Mouse (Mus musculus) stomach, postnatal 0 days (tissue): Measurements from ENCODE around the gene Carmil1. TPM values are rescaled to one million over a fixed set of nuclear protein-coding genes. Genes with fewer than 3 reads are reported as not detected.

Experiments
- ATAC-seq: fragments of 200-750 bp; cut with Nextera tagmentation; 2 replicates; pipeline ENCODE4 v1.8.0; 2017; ENCODE audit not compliant: low FRiP score, low TSS enrichment
- DNase-seq: peaks from one replicate; pipeline ENCODE4 v3.0.0-alpha.2; 2016; ENCODE audit warnings: low spot score
- H3K27ac ChIP-seq: fragments of 300-500 bp; sonication (generic); replicated peaks from 2 replicates; pipeline ENCODE4 v1.5.1; 2014; ENCODE audit warnings: mild to moderate bottlenecking, control low read depth
- H3K27me3 ChIP-seq: fragments of 300-500 bp; sonication (generic); 2 replicates; pipeline ENCODE4 v1.6.1; 2014; ENCODE audit warnings: low read length; ENCODE audit not compliant: control insufficient read depth, insufficient read depth
- H3K36me3 ChIP-seq: fragments of 300-500 bp; sonication (generic); 2 replicates; pipeline ENCODE4 v1.6.1; 2014; ENCODE audit warnings: low read length, mixed read lengths; ENCODE audit not compliant: control insufficient read depth, insufficient read depth
- H3K4me1 ChIP-seq: fragments of 300-500 bp; sonication (generic); replicated peaks from 2 replicates; pipeline ENCODE4 v1.6.1; 2014; ENCODE audit warnings: antibody characterized with exemption; ENCODE audit not compliant: control insufficient read depth, insufficient read depth
- H3K4me2 ChIP-seq: fragments of 300-500 bp; sonication (generic); replicated peaks from 2 replicates; pipeline ENCODE4 v1.6.1; 2014; ENCODE audit warnings: low read depth, mild to moderate bottlenecking, control low read depth, moderate library complexity
- H3K4me3 ChIP-seq: fragments of 300-500 bp; sonication (generic); 2 replicates; pipeline ENCODE4 v1.5.1; 2014; ENCODE audit warnings: low read depth, low read length, control low read depth
- H3K9ac ChIP-seq: fragments of 300-500 bp; sonication (generic); 2 replicates; pipeline ENCODE4 v1.6.1; 2014; ENCODE audit warnings: mild to moderate bottlenecking, low read length, control low read depth, mixed read lengths
- H3K9me3 ChIP-seq: fragments of 300-500 bp; sonication (generic); 2 replicates; pipeline ENCODE4 v1.6.1; 2016; ENCODE audit warnings: low read length; ENCODE audit not compliant: control insufficient read depth
- CTCF ChIP-seq: IDR thresholded peaks from 2 replicates; pipeline ENCODE4 v1.5.1; 2016; ENCODE audit warnings: antibody characterized with exemption, low read depth, mild to moderate bottlenecking, moderate library complexity
- EP300 ChIP-seq: optimal IDR thresholded peaks from 2 replicates; pipeline ENCODE3; 2016; ENCODE audit warnings: antibody characterized with exemption
- WGBS: fragments of 180-500 bp; shearing (Covaris S2); extraction: QIAGEN DNeasy Blood & Tissue Kit; methylation state at CpG from one replicate; pipeline ENCODE4 v1.1.7; 2014; 5-methylcytosine and 5-hydroxymethylcytosine counted together
- polyA plus RNA-seq: library from polyadenylated mRNA; unstranded; fragments of >200 nt; fragmentation: Nextera tagmentation; extraction: Ambion mirVana; gene quantifications from 2 replicates; pipeline ENCODE4 v1.2.1, GENCODE M21; 2015

Carmil1 gene
- polyA plus RNA-seq, 1 experiment from 2014 or later, result 17.8 TPM

- ATAC-seq (no peak), DNase-seq (no peak)
- Histone ChIP-seq H3K4me1 (no peaks in the 10 kb centered on the region), H3K9ac (no peak overlapping the region), H3K9me3 (no peaks in the 10 kb centered on the region), H3K36me3 (0 out of 2 replicates have a peak, but pooled peaks cover 4% of the 10 kb centered on the region), H3K4me3 (no peak overlapping the region), H3K27me3 (no peaks in the 10 kb centered on the region), H3K27ac (no peak overlapping the region), H3K4me2 (no peak overlapping the region)
- 80% methylated on average over 7 of the region's 7 CpGs for WGBS
- TF ChIP-seq CTCF (no peak), EP300 (no peak)
Measured at GRCm38 (mm10) chr13:24040221-24040620, 240.4 kb downstream of the Carmil1 start.

- ATAC-seq, result no peak
- Histone ChIP-seq H3K4me1 (no peaks in the 10 kb centered on the region), H3K9me3 (no peaks in the 10 kb centered on the region), H3K27ac (no peak overlapping the region), H3K4me2 (no peak overlapping the region), H3K4me3 (no peak overlapping the region), H3K27me3 (no peaks in the 10 kb centered on the region), H3K9ac (no peak overlapping the region), H3K36me3 (no peaks in the 10 kb centered on the region)
- TF ChIP-seq EP300 (no peak), CTCF (no peak)
- 71% methylated on average over 3 of the region's 3 CpGs for WGBS
- no peak for DNase-seq
Measured at GRCm38 (mm10) chr13:24037502-24037901, 243.1 kb downstream of the Carmil1 start.

GRCm38 (mm10) chr13:24036150-24036549 is 244.4 kb downstream of the Carmil1 start:
- no peaks in the 10 kb centered on the region for H3K27me3 ChIP-seq
- H3K9me3 ChIP-seq, result no peaks in the 10 kb centered on the region
- no peaks in the 10 kb centered on the region for H3K4me1 ChIP-seq
- H3K27ac ChIP-seq, result no peak overlapping the region
- no peak for TF ChIP-seq CTCF
- TF ChIP-seq EP300, result no peak
- H3K9ac ChIP-seq, result no peak overlapping the region
- WGBS, result 82% methylated on average over 18 of the region's 18 CpGs
- no peak overlapping the region for H3K4me3 ChIP-seq
- DNase-seq, result no peak
- no peak overlapping the region for H3K4me2 ChIP-seq
- no peaks in the 10 kb centered on the region for H3K36me3 ChIP-seq
- no peak for ATAC-seq

GRCm38 (mm10) chr13:24027191-24028170 is 253.1 kb downstream of the Carmil1 start:
- no peak overlapping the region; the same call in 1 of the 2 replicates for H3K27ac ChIP-seq
- no peaks in the 10 kb centered on the region for H3K4me1 ChIP-seq
- no peaks in the 10 kb centered on the region for H3K36me3 ChIP-seq
- H3K9ac ChIP-seq, result no peak overlapping the region
- H3K9me3 ChIP-seq, result no peaks in the 10 kb centered on the region
- no peak overlapping the region for H3K4me2 ChIP-seq
- DNase-seq, result no peak
- ATAC-seq, result no peak
- H3K4me3 ChIP-seq, result no peak overlapping the region
- TF ChIP-seq CTCF, result peak; percentile 67
- no peak for TF ChIP-seq EP300
- WGBS, result 66% methylated on average over 5 of the region's 5 CpGs
- no peaks in the 10 kb centered on the region for H3K27me3 ChIP-seq

- Histone ChIP-seq H3K27me3 (no peaks in the 10 kb centered on the region), H3K9me3 (no peaks in the 10 kb centered on the region), H3K36me3 (no peaks in the 10 kb centered on the region), H3K4me1 (no peaks in the 10 kb centered on the region), H3K4me3 (no peak overlapping the region), H3K4me2 (no peak overlapping the region), H3K9ac (no peak overlapping the region), H3K27ac (no peak overlapping the region)
- WGBS, result 89% methylated on average over 4 of the region's 4 CpGs
- no peak for DNase-seq
- no peak for ATAC-seq
- no peak for TF ChIP-seq EP300
- no peak for TF ChIP-seq CTCF
Measured at GRCm38 (mm10) chr13:24018515-24018914, 262.1 kb downstream of the Carmil1 start.

GRCm38 (mm10) chr13:24005528-24005927 is 275.1 kb downstream of the Carmil1 start:
- WGBS, result 91% methylated on average over 2 of the region's 2 CpGs
- no peak for ATAC-seq
- no peak overlapping the region for H3K4me2 ChIP-seq
- H3K9me3 ChIP-seq, result no peaks in the 10 kb centered on the region
- TF ChIP-seq EP300 (no peak), CTCF (no peak)
- H3K27me3 ChIP-seq, result no peaks in the 10 kb centered on the region
- no peak overlapping the region for H3K27ac ChIP-seq
- DNase-seq, result no peak
- H3K4me3 ChIP-seq, result no peak overlapping the region
- H3K36me3 ChIP-seq, result no peaks in the 10 kb centered on the region
- no peak overlapping the region for H3K9ac ChIP-seq
- no peaks in the 10 kb centered on the region for H3K4me1 ChIP-seq
